Mouse (Mus musculus) cortical plate, adult 2 months (tissue): ENCODE measurements around the gene Gm826. TPM values are rescaled to one million over a fixed set of nuclear protein-coding genes. Genes with fewer than 3 reads are reported as not detected.

Source experiments
- H3K27ac ChIP-seq: fragments of 200-500 bp; 2 replicates; pipeline ENCODE4 v1.5.1; 2012; ENCODE audit warnings: low read length, control low read depth, inconsistent platforms; ENCODE audit not compliant: insufficient read depth
- H3K4me1 ChIP-seq: fragments of 200-500 bp; 2 replicates; pipeline ENCODE4 v1.6.1; 2011; ENCODE audit warnings: low read length; ENCODE audit not compliant: control insufficient read depth, insufficient read depth
- H3K4me3 ChIP-seq: fragments of 200-500 bp; 2 replicates; pipeline ENCODE4 v1.5.1; 2011; ENCODE audit warnings: mild to moderate bottlenecking, low read length, control low read depth; ENCODE audit not compliant: insufficient read depth
- CTCF ChIP-seq: fragments of 200-500 bp; IDR thresholded peaks from 2 replicates; pipeline ENCODE4 v1.5.1; 2011; ENCODE audit warnings: mild to moderate bottlenecking, control low read depth, low read length; ENCODE audit not compliant: insufficient read depth; ENCODE audit errors: extremely low read depth
- POLR2A ChIP-seq: fragments of 200-500 bp; IDR thresholded peaks from 2 replicates; pipeline ENCODE4 v1.6.1; 2011; ENCODE audit warnings: mild to moderate bottlenecking, low read length, control low read depth; ENCODE audit not compliant: insufficient read depth; ENCODE audit errors: extremely low read depth
- polyA plus RNA-seq: library from polyadenylated mRNA; depleted of rRNA; stranded (reverse); fragments of >200 nt; gene quantifications from 2 replicates; pipeline ENCODE4 v1.2.3, GENCODE M21; 2012; rRNA removed

The Gm826 gene
- polyA plus RNA-seq, 1 experiment, result 0.27 TPM

GRCm38 (mm10) chr2:160298586-160298985, 35.4 kb downstream of the Gm826 start:
- no peak for TF ChIP-seq POLR2A
- Histone ChIP-seq H3K27ac (no peak overlapping the region), H3K4me1 (no peaks in the 10 kb centered on the region), H3K4me3 (no peak overlapping the region)

GRCm38 (mm10) chr2:160288538-160289151, 45.3 kb downstream of the Gm826 start:
- TF ChIP-seq CTCF, result no peak
- no peak for TF ChIP-seq POLR2A
- H3K4me3 ChIP-seq, result no peak overlapping the region
- no peaks in the 10 kb centered on the region for H3K4me1 ChIP-seq
- H3K27ac ChIP-seq, result no peak overlapping the region

- TF ChIP-seq CTCF (no peak), POLR2A (no peak)
- Histone ChIP-seq H3K4me1 (no peaks in the 10 kb centered on the region), H3K27ac (no peak overlapping the region), H3K4me3 (no peak overlapping the region)
Observed at GRCm38 (mm10) chr2:160275959-160276657, 57.9 kb downstream of the Gm826 start.

- no peak overlapping the region for H3K27ac ChIP-seq
- H3K4me3 ChIP-seq, result no peak overlapping the region
- H3K4me1 ChIP-seq, result no peaks in the 10 kb centered on the region
- no peak for TF ChIP-seq POLR2A
- TF ChIP-seq CTCF, result no peak
Observed at GRCm38 (mm10) chr2:160267828-160268453, 66.0 kb downstream of the Gm826 start.

- Histone ChIP-seq H3K27ac (no peak overlapping the region), H3K4me1 (peaks cover 4% of the 10 kb centered on the region), H3K4me3 (no peak overlapping the region)
- TF ChIP-seq CTCF (no peak), POLR2A (no peak)
Observed at GRCm38 (mm10) chr2:160263861-160264260, 70.1 kb downstream of the Gm826 start.

GRCm38 (mm10) chr2:160261538-160261937, 72.4 kb downstream of the Gm826 start:
- TF ChIP-seq POLR2A (no peak), CTCF (no peak)
- Histone ChIP-seq H3K4me3 (no peak overlapping the region), H3K4me1 (peaks cover 4% of the 10 kb centered on the region), H3K27ac (no peak overlapping the region)

Other genes starting within 250 kb of the Gm826 start
- gene Mafb, start 32.9 kb upstream of the Gm826 start, polyA plus RNA-seq, result 11.2 and 11.6 TPM in 2 replicates